In genomic region chr8:119947653-119948052, GRCm38 (mm10) we compare ENCODE assay signal across 27 mouse cellular contexts. TPM values are rescaled to one million over a fixed set of nuclear protein-coding genes. Genes with fewer than 3 reads are reported as not detected.
A peak's percentile ranks its signal among the peaks of the same experiment; 100 is the strongest.
DNase-seq lines count a peak whose midpoint lies in the region; ATAC-seq and TF ChIP-seq lines count a peak whose summit lies in the region.
"Had no signal": no experiment of that assay in that cellular context is flagged by ENCODE, and none has a peak within 500 bp of the region (broad histone marks: within the 10 kb centered on the region; RNA-seq: fewer than 3 reads in every experiment).

No protein-coding gene starts in this region.

- no peak overlapping the region for H3K4me2 ChIP-seq in CH12.LX (ENCODE audit: insufficient read depth, low read depth, poor library complexity, severe bottlenecking)
- H3K4me2 ChIP-seq: embryonic facial prominence, embryonic 12.5 days; embryonic facial prominence, embryonic 15.5 days; heart, embryonic 12.5 days; heart, embryonic 15.5 days; hindbrain, embryonic 14.5 days had no signal

- peak; percentile 93 for DNase-seq in A20 (ENCODE audit: low read depth, low spot score)
- peak; percentile 18 for DNase-seq in CD4-positive helper T cell, adult 2 months (ENCODE audit: low read depth, low spot score)
- peak; percentile 87 for DNase-seq in CH12.LX (ENCODE audit: extremely low read depth)
- DNase-seq in right cerebral cortex, postnatal 4 days: no peak
- DNase-seq in left cerebral cortex, postnatal 10 days (ENCODE audit: extremely low spot score in 1 of 2, low spot score in 2 of 2): no peak
- no peak for DNase-seq in frontal cortex, postnatal 10 days (ENCODE audit: low spot score in 2 of 2)
- DNase-seq: cerebellum, adult 11 months; cerebellum, adult 2 months; cerebellum, adult 9-11 months; cerebellum, postnatal 25 days; gastrocnemius, postnatal 25 days; heart, adult 18-20 months; heart, postnatal 10 days; heart, postnatal 4 days had no signal

- in situ Hi-C loops in CH12.LX (cut with MboI; ENCODE audit: low pct_ligation_motif_present, low pct_unique_long_range_greater_than_20kb, low sequenced_read_pairs): loop anchor here (5.0 kb wide), 1 partner anchor 130 kb away; no protein-coding TSS in a partner anchor

- no peak for TF ChIP-seq CTCF in CH12.LX (conservative IDR thresholded peaks at IDR 0.05 in 1 of 2, IDR thresholded peaks at IDR 0.05 in 1 of 2; ENCODE audit: low read depth in 2 of 2, low read length in 2 of 2)

- ATAC-seq in inflammation-experienced regulatory T-cells, adult 6 months: peak; percentile 18
- no peak for ATAC-seq in megakaryocyte-erythroid progenitor cell, adult 5-6 weeks (replicated peaks; ENCODE audit: low FRiP score, low TSS enrichment, poor library complexity, severe bottlenecking)
- ATAC-seq: forebrain, embryonic 14.5 days; forebrain, postnatal 0 days; Patski had no signal

- dilution Hi-C loops in CH12.LX (cut with MboI; ENCODE audit: extremely low pct_ligation_motif_present, extremely low pct_unique_long_range_greater_than_20kb, low sequenced_read_pairs): no loop called here

- peaks cover 72 to 92% of the 10 kb centered on the region in 2 experiments for H3K36me3 ChIP-seq in CH12.LX (replicated peaks in 1 of 2; ENCODE audit: control insufficient read depth in 1 of 2, insufficient read depth in 1 of 2, low read length in 1 of 2)

- intact Hi-C loops in left cerebral cortex, postnatal 10 days (cut with DNase I): no loop called here

- TF ChIP-seq RAD21 in CH12.LX (IDR thresholded peaks at IDR 0.05; ENCODE audit: low read depth, low read length): no peak

- no peak overlapping the region for H3K27ac ChIP-seq in CH12.LX (ENCODE audit: insufficient read depth, low read depth)
- H3K27ac ChIP-seq: embryonic facial prominence, embryonic 12.5 days; embryonic facial prominence, embryonic 15.5 days; heart, embryonic 15.5 days; hindbrain, embryonic 14.5 days had no signal

- peaks cover 11 to 47% of the 10 kb centered on the region in 2 experiments for H3K4me1 ChIP-seq in CH12.LX (ENCODE audit: control insufficient read depth in 1 of 2, insufficient read depth in 2 of 2)
- H3K4me1 ChIP-seq: heart, embryonic 15.5 days had no signal

- H3K4me3 ChIP-seq in CH12.LX (replicated peaks in 1 of 3; ENCODE audit: low read depth in 2 of 3, low read length in 2 of 3, poor library complexity in 1 of 3): no peak overlapping the region
- H3K4me3 ChIP-seq: embryonic facial prominence, embryonic 12.5 days; embryonic facial prominence, embryonic 15.5 days; heart, embryonic 12.5 days; heart, embryonic 15.5 days had no signal

- TF ChIP-seq POLR2A in CH12.LX (IDR thresholded peaks at IDR 0.05; ENCODE audit: low read depth, low read length): no peak

- H3K27me3 ChIP-seq in CH12.LX (replicated peaks): no peaks in the 10 kb centered on the region
- H3K27me3 ChIP-seq: embryonic facial prominence, embryonic 12.5 days; embryonic facial prominence, embryonic 15.5 days; heart, embryonic 12.5 days; heart, embryonic 15.5 days; Patski had no signal

- peaks cover 19% of the 10 kb centered on the region; the same call in 1 of the 2 replicates for H3K79me2 ChIP-seq in CH12.LX (replicated peaks; ENCODE audit: control insufficient read depth, extremely low read depth, insufficient read depth, poor library complexity, severe bottlenecking)

- no peak overlapping the region for H3K9ac ChIP-seq in CH12.LX (ENCODE audit: insufficient read depth, low read depth)
- H3K9ac ChIP-seq: embryonic facial prominence, embryonic 12.5 days; embryonic facial prominence, embryonic 15.5 days; forebrain, postnatal 0 days; heart, embryonic 12.5 days; heart, embryonic 15.5 days; hindbrain, embryonic 14.5 days had no signal

- peak; percentile 43; the same call in 1 of the 2 replicates for TF ChIP-seq EP300 in CH12.LX (IDR thresholded peaks at IDR 0.05; ENCODE audit: low read length)

- no peaks in the 10 kb centered on the region for H3K9me3 ChIP-seq in CH12.LX (replicated peaks; ENCODE audit: low read length)
- H3K9me3 ChIP-seq: embryonic facial prominence, embryonic 12.5 days; embryonic facial prominence, embryonic 15.5 days; G1E; heart, embryonic 12.5 days; heart, embryonic 15.5 days had no signal

TF ChIP-seq in CH12.LX, 34 proteins besides CTCF, POLR2A, EP300 and RAD21:
- peak; percentile 83 for TF ChIP-seq TCF12 (IDR thresholded peaks at IDR 0.05; ENCODE audit: low read depth, low read length)
- TF ChIP-seq MXI1 (IDR thresholded peaks at IDR 0.05; ENCODE audit: low read depth, low read length): peak; percentile 62; the same call in 1 of the 2 replicates
- no peak for TF ChIP-seq HCFC1 (IDR thresholded peaks at IDR 0.05; ENCODE audit: low read depth, low read length)
- peak; percentile 70 for TF ChIP-seq MYC (IDR thresholded peaks at IDR 0.05; ENCODE audit: low read depth, low read length)
- no peak for TF ChIP-seq E2F4 (IDR thresholded peaks at IDR 0.05; ENCODE audit: insufficient replicate concordance, low read depth, low read length)
- no peak for TF ChIP-seq JUN (IDR thresholded peaks at IDR 0.05; ENCODE audit: insufficient read depth, low read depth, low read length)
- TF ChIP-seq GABPA (IDR thresholded peaks at IDR 0.05; ENCODE audit: insufficient replicate concordance, low read depth, low read length): no peak
- no peak for TF ChIP-seq ELF1 (IDR thresholded peaks at IDR 0.05; ENCODE audit: low read depth, low read length)
- TF ChIP-seq RCOR1 (conservative IDR thresholded peaks at IDR 0.05; ENCODE audit: low read depth, low read length): peak; percentile 85
- TF ChIP-seq ZKSCAN1 (IDR thresholded peaks at IDR 0.05; ENCODE audit: borderline replicate concordance, low read depth, low read length): no peak
- peak; percentile 38; the same call in 1 of the 2 replicates for TF ChIP-seq MAZ (IDR thresholded peaks at IDR 0.05; ENCODE audit: low read depth, low read length)
- TF ChIP-seq ZMIZ1 (IDR thresholded peaks at IDR 0.05; ENCODE audit: low read depth, low read length): no peak
- peak; percentile 64; the same call in 1 of the 2 replicates for TF ChIP-seq MAX (IDR thresholded peaks at IDR 0.05; ENCODE audit: low read length)
- TF ChIP-seq SMC3 (IDR thresholded peaks at IDR 0.05; ENCODE audit: low read depth, low read length): no peak
- TF ChIP-seq MAFK (IDR thresholded peaks at IDR 0.05; ENCODE audit: insufficient replicate concordance, low read length): no peak
- TF ChIP-seq USF2 (conservative IDR thresholded peaks at IDR 0.05; ENCODE audit: low read depth, low read length): no peak
- 0 out of 2 replicates have a peak, but pooled peaks have one; percentile 5 for TF ChIP-seq ZNF384 (IDR thresholded peaks at IDR 0.05; ENCODE audit: low read depth, low read length)
- TF ChIP-seq TBP (conservative IDR thresholded peaks at IDR 0.05; ENCODE audit: low read depth, low read length): no peak
- TF ChIP-seq NELFE (IDR thresholded peaks at IDR 0.05; ENCODE audit: low read depth, low read length): no peak
- TF ChIP-seq KAT2A (IDR thresholded peaks at IDR 0.05; ENCODE audit: insufficient replicate concordance, low read length): no peak
- no peak for TF ChIP-seq CHD2 (IDR thresholded peaks at IDR 0.05; ENCODE audit: low read length)
- peak; percentile 99 for TF ChIP-seq BHLHE40 (IDR thresholded peaks at IDR 0.05; ENCODE audit: low read depth, low read length)
- peak; percentile 37 for TF ChIP-seq SIN3A (IDR thresholded peaks at IDR 0.05; ENCODE audit: low read length)
- peak; percentile 5; the same call in 1 of the 2 replicates for TF ChIP-seq USF1 (IDR thresholded peaks at IDR 0.05; ENCODE audit: low read depth, low read length)
- TF ChIP-seq ETS1 (conservative IDR thresholded peaks at IDR 0.05; ENCODE audit: low read depth, low read length): peak; percentile 87
- TF ChIP-seq IRF4 (IDR thresholded peaks at IDR 0.05; ENCODE audit: low read depth, low read length): peak; percentile 80
- TF ChIP-seq UBTF (IDR thresholded peaks at IDR 0.05; ENCODE audit: low read depth, low read length): no peak
- peak; percentile 60; the same call in 1 of the 2 replicates for TF ChIP-seq MEF2A (IDR thresholded peaks at IDR 0.05; ENCODE audit: borderline replicate concordance, low read depth, low read length)
TF ChIP-seq in CH12.LX: peak in this region for 13.

RNA-seq across cellular contexts. Expression of gene Gm20388, which starts 37.0 kb away (rescaled TPM):
- total RNA-seq in CH12.LX (2012; rRNA removed): 16.5 and 26.3 TPM in 2 replicates
- total RNA-seq in CH12.LX (2014; rRNA removed): 11.9 and 14.8 TPM in 2 replicates
- polyA plus RNA-seq in CH12.LX (2012; ENCODE audit: insufficient read length, low read depth): 22.2 and 27.2 TPM in 2 replicates
- 10 to 100 TPM; 10.8 to 14.1 (median 11.8) TPM for polyA plus RNA-seq in inflammation-experienced regulatory T-cells, adult 6 months (2017; shearing (Covaris generic))
- total RNA-seq in left cerebral cortex, postnatal 10 days (2021): 1 to 10 TPM; 4.4 to 9.0 TPM
- 7.3 and 11.4 TPM in 2 replicates for total RNA-seq in megakaryocyte-erythroid progenitor cell, adult 5-6 weeks (2014; fragmentation: Nextera tagmentation)
- total RNA-seq in megakaryocyte-erythroid progenitor cell, adult 5-6 weeks (2017): 17.9 and 18.1 TPM in 2 replicates
- polyA plus RNA-seq: embryonic facial prominence, embryonic 12.5 days; forebrain, embryonic 11.5 days; forebrain, postnatal 0 days; heart, embryonic 12.5 days; heart, embryonic 15.5 days; hindbrain, embryonic 14.5 days had no signal

RNA-seq across cellular contexts. Expression of gene Usp10, which starts 37.5 kb away (rescaled TPM):
- total RNA-seq in CH12.LX (2012; rRNA removed) (152 and 167 TPM in 2 replicates), CH12.LX (2014; rRNA removed) (72.3 and 80.0 TPM in 2 replicates)
- polyA plus RNA-seq in CH12.LX (2012; ENCODE audit: insufficient read length, low read depth): 125 and 161 TPM in 2 replicates
- polyA plus RNA-seq in inflammation-experienced regulatory T-cells, adult 6 months (2017; shearing (Covaris generic)): 10 to 100 TPM; 37.4 to 55.0 (median 43.9) TPM
- 100 to 1,000 TPM in 1 of 2 experiments, 10 to 100 TPM in 1; 94.5 to 114 TPM for total RNA-seq in left cerebral cortex, postnatal 10 days (2021)
- total RNA-seq in megakaryocyte-erythroid progenitor cell, adult 5-6 weeks (2014; fragmentation: Nextera tagmentation): 211 and 258 TPM in 2 replicates
- total RNA-seq in megakaryocyte-erythroid progenitor cell, adult 5-6 weeks (2017): 78.8 and 80.2 TPM in 2 replicates

RNA-seq across cellular contexts. Expression of gene Crispld2, which starts 44.6 kb away (rescaled TPM):
- total RNA-seq in CH12.LX (2012; rRNA removed): 0.04 TPM in 1 of 2 replicates, not detected in the other
- not detected in 2 replicates for total RNA-seq in CH12.LX (2014; rRNA removed)
- polyA plus RNA-seq in CH12.LX (2012; ENCODE audit: insufficient read length, low read depth): not detected in 2 replicates
- polyA plus RNA-seq in inflammation-experienced regulatory T-cells, adult 6 months (2017; shearing (Covaris generic)): under 1 TPM in 1 of 3 experiments, not detected in 2; 0.34 TPM
- total RNA-seq in left cerebral cortex, postnatal 10 days (2021): 1 to 10 TPM; 2.0 to 2.5 TPM
- total RNA-seq in megakaryocyte-erythroid progenitor cell, adult 5-6 weeks (2014; fragmentation: Nextera tagmentation): 0.47 TPM in 1 of 2 replicates, not detected in the other
- not detected in 2 replicates for total RNA-seq in megakaryocyte-erythroid progenitor cell, adult 5-6 weeks (2017)
- total RNA-seq: common myeloid progenitor, adult 5-6 weeks had no signal

Comparison
In these comparisons a context has a peak if more than half of its experiments do, and no peak if none do; other contexts are left out.
1. DNase-seq: peak in A20 (single experiment), CD4-positive helper T cell, adult 2 months (single experiment) and CH12.LX (single experiment); none in right cerebral cortex, postnatal 4 days (single experiment), left cerebral cortex, postnatal 10 days (0 of 2) and frontal cortex, postnatal 10 days (0 of 2).